Mouse (Mus musculus): ENCODE results near the gene Anks6. TPM values are rescaled to one million over a fixed set of nuclear protein-coding genes. Genes with fewer than 3 reads are reported as not detected.

Anks6 gene
- total RNA-seq, 2 experiments from 2014 or later, result 10.6 to 13.1 TPM

DNA sequence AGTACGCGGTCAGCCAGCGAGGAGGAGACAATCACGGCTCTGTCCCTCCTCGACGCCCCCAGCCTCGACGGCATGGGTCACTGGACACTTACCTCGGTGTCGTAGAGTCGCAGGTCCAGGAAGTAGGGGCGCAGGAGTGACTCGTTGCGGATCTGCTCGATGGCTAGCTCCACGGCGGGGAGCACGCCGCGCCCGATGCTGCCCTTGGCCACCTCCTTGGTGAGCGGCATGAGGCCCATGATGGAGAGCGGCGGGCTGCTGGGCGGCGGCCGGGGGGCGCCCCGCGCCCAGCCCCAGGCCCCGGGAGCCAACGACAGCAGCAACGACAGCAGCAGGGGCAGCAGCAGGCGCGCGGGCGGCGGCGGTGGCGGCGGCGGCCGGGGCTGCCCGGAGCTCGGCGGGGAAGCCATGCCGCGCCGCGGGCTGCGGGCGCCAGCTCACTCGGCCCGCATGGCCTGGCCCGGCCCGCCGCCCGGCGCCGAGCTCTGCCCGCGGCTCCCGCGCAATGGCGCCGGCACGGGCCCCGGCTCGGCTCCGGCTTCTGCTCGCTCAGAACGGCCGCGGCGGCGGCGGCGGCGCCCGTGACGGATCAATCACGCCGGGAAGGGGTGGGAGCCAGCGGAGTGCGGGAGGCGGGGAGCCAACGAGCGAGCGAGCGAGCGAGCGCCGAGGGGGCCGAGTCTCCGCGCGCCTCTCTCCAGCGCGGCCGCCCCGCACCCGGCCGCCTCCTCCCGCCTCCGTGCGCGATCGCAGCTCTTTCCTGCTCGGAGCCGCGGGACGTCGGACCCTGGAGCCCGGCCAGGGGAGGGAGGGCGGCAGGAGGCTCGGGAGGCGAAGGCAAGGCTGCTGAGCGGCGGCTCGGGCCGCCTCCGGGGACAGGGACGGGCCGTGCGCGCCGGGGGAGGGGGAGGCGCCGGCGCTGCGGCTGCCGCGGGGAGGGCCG is 65.9 kb downstream of the Anks6 start, which contains the start of gene Gabbr2:
Gabbr2 (minus strand) TSS at position 858 of the 943 bp plus-strand sequence.
- DNase-seq (ENCODE audit: low spot score in 2 of 2), result no peak

DNA sequence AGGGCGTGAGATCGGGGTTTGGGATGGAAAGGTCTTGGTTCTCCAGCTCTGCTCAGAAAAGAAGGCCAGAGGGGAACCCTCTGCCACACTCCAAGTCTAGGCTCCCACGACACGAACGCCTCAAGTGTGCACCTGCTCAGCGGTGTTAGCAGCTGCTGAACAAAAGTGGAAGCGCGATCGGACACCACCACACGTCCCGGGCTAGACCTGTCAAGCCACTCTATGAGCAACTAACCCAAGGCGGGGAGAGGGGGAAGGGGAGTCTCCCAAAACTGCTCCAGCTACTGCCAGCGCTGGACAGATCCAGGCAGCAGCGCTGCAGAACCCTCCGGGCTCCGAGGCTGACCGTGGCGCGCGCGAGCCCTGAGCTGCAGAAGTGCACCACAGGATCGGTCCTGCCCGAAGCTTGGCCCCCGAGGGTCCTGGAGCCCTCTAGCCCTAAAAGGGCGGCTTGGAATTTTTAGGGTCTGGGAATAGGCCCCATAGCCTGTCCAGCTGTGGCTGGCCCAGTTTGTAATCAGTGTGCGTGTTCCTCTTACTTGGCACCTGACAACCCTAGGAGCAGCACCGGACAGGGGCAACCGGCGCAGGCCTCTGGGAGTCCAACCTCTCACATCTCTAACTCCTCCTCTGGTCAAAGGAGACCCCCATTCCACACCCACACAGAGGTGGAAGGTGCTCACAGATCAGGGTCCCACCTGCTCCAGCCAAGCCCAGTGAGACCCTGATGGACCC is 66.8 kb downstream of the Anks6 start:
- no peak for DNase-seq (ENCODE audit: low spot score in 2 of 2)

- DNase-seq (ENCODE audit: low spot score in 2 of 2), result no peak
Observed at GRCm38 (mm10) chr4:46989842-46990241, 67.4 kb downstream of the Anks6 start.

DNA sequence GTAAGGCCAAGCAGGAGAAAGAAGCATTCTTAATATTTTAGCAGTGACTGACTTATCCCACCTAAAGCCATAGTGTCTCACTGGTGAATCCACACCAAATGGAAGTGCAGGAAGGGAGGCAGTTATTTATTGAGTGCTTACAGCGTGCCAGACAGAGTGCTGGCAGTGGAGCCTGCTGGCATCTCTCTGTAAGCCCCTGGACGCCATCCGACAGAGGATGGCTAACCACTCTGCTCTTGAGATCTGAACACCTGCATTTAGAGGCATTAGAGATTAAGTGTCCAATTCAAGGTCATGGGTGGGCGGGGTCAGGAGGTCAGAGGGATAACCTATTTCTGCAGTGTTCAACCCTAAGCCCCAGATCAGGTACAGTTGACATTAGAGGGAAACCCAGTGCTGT is 68.4 kb downstream of the Anks6 start:
- DNase-seq (ENCODE audit: low spot score in 2 of 2), result no peak

DNA sequence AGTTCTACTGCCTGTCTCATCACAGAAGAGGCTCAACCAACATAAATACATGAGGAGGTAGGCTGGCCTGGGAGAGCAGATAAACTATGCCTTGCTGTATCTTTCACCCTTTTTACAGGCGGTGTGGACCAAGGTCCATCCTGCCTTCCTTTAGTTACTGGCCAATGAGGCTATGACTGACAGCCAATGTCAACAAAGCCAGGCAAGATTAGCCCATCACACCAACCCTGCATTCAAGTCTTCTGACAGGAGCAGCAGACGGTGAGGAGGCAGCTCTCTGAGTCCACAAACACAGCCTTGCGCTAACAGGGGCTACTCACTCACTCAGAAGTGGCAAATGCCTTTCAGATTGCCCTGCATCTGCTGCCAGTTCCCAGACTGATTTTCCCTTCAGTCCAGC is 69.0 kb downstream of the Anks6 start:
- DNase-seq (ENCODE audit: low spot score in 2 of 2), result no peak

DNA sequence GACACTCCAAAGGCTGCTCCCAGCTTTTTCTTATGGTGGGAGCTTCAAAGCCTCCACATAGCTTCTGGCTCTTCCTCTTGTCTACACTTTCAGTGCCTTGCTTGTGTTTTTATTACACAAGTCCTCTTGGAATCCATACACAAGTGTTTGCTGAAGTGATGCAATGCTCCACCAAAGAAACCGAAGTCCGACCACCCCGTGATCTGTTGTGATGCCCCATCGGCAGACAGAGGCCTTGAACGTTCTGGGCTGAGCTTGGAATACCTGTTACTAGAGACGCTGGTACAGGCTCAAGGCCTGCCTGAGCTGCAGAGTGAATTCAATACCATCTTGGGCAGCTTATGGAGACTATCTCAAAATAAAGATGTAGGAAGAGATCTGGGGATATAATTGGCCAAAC is 69.4 kb downstream of the Anks6 start:
- no peak for DNase-seq (ENCODE audit: low spot score in 2 of 2)

- no peak for DNase-seq (ENCODE audit: low spot score in 2 of 2)
Observed at GRCm38 (mm10) chr4:46986054-46986453, 71.2 kb downstream of the Anks6 start.

- no peak for DNase-seq (ENCODE audit: low spot score in 2 of 2)
Observed at GRCm38 (mm10) chr4:46982912-46983311, 74.3 kb downstream of the Anks6 start.

DNA sequence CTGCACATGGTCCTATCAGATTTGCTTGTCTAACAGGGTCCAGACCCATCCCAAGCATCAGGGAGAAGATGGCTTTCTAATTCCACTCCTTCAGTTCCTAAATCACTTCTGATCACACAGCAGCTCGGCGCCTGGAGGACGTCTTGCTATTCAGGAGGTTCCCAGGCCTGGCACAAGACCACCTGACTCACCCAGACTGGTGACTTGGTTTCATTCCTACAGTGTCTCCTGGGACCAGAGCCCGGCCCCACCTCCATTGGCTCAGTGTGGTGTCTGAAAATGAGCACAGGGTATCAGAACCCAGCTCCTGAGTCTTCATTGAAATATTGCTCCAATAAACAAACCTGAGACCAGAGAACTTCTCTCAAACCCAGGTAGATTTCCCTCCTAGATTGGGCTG is 75.1 kb downstream of the Anks6 start:
- DNase-seq (ENCODE audit: low spot score in 2 of 2), result no peak

DNA sequence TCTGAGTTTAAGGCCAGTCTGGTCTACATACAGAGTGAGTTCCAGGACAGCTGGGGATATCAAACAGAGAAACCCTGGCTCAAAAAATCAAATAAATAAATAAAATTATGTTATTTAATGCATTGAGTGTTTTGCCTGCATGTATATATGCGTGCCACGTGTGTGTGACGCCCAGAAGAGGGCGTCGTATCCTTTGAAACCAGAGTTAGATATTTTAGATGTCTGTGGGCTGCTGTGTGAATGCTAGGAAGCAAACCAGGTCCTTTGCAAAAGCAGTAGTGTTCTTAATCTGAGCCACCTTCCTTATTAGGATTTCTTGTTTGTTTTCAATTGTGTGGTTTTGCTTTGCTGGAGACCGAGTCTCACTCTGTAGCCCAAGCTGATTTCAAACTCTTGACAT is 78.9 kb downstream of the Anks6 start:
- no peak for DNase-seq (ENCODE audit: low spot score in 2 of 2)

DNA sequence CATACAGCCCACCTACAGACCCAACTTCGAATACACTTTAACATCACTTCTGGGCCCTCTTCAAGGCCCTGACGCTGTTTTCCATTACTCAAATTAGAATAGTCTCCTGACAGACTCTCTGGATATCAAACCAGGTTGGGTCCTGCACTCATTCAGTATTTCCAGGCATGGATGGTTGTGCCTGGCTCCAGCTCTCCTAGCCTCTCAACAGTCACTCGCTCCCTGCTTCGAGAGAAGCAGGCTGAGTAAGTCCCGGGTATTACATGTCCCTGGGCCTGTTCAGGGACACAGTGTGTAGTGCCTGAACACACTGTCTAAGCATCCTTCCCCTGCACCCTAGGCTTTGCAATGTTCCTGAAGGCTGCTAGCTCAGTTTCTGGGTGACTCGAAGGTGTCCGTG is 80.1 kb downstream of the Anks6 start:
- no peak for DNase-seq (ENCODE audit: low spot score in 2 of 2)

DNA sequence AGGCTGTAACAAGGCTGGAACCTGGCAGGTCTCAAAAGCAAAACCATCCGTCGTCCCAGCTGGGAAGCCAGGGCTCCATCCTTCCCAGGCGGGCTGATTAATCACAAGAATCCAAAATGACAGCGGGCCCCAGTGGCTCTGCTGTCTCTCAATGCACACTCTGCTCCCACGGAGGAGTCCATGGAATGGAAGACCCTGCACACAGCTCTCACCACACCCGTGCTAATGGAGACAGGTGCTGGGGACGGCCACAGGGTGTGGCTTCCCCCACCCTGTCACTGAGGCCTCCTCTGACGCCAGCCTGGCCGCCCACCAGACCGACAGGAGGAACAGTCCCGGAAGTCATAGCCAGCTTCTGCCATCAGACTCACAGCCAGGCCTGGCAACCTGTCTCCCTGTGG is 80.6 kb downstream of the Anks6 start:
- no peak for DNase-seq (ENCODE audit: low spot score in 2 of 2)

DNA sequence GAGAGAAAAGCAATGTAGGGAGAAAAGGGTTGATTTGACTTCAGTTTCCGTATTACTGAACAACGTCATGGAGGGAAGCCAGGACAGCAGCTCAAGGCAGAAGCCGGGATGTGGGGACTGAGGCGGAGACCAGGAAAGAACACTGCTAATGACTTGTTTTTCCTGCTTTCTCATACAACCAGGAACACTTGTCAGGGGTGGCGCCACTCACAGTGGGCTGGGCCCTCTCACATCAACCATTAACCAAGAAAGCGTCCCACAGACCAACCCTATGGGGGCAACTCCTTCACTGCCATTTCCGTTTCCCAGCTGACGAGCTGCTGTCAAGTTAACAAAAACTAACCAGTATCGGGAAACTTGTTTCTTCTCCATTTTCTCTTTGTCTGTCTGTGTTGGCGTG is 83.9 kb downstream of the Anks6 start:
- no peak for DNase-seq (ENCODE audit: low spot score in 2 of 2)

GRCm38 (mm10) chr4:46967981-46968380 is 89.2 kb downstream of the Anks6 start:
- DNase-seq (ENCODE audit: low spot score in 2 of 2), result no peak

- DNase-seq (ENCODE audit: low spot score in 2 of 2), result no peak
Observed at GRCm38 (mm10) chr4:46966551-46966950, 90.7 kb downstream of the Anks6 start.

Other genes with a start within 250 kb of the Anks6 start
- gene Gabbr2, start 65.6 kb downstream of the Anks6 start, total RNA-seq (2021), result 1 to 10 TPM; 1.2 to 1.6 TPM
- 1 to 10 TPM; 2.1 to 4.0 TPM for gene Galnt12, start 34.5 kb upstream of the Anks6 start, total RNA-seq (2021)
- 10 to 100 TPM; 80.5 to 89.6 TPM for gene Col15a1, start 150.7 kb upstream of the Anks6 start, total RNA-seq (2021)

All from adrenal gland, postnatal 4 days (tissue).